Mouse (Mus musculus): ENCODE data around the gene Pax4. TPM values are rescaled to one million over a fixed set of nuclear protein-coding genes. Genes with fewer than 3 reads are reported as not detected.

Gene Pax4
- total RNA-seq, 4 experiments from 2014 or later, result not detected

DNA sequence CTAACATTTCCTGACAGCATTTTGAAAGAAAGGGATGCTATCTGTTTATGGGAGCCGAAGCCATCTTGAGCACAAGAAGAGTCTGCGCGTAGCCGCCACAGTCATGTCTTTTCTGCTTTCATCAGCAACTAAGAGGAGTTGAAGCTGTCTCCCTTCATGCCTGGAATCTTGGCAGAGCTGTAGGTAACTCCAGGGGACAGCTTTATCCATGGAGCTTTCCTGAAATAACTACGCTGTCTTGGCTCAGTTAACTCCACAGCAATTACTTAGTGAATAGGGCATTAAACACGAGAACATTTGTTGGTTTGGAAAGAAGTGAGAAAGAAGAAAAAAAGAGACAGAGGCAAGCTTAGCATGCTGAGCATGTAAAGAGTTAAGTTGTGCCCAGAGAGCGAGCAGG, 1.2 kb downstream of the Pax4 start:
- DNase-seq, result no peak

- DNase-seq, result no peak
These were observed 17.7 kb downstream of the Pax4 start for GRCm38 (mm10) chr6:28431538-28431855.

DNA sequence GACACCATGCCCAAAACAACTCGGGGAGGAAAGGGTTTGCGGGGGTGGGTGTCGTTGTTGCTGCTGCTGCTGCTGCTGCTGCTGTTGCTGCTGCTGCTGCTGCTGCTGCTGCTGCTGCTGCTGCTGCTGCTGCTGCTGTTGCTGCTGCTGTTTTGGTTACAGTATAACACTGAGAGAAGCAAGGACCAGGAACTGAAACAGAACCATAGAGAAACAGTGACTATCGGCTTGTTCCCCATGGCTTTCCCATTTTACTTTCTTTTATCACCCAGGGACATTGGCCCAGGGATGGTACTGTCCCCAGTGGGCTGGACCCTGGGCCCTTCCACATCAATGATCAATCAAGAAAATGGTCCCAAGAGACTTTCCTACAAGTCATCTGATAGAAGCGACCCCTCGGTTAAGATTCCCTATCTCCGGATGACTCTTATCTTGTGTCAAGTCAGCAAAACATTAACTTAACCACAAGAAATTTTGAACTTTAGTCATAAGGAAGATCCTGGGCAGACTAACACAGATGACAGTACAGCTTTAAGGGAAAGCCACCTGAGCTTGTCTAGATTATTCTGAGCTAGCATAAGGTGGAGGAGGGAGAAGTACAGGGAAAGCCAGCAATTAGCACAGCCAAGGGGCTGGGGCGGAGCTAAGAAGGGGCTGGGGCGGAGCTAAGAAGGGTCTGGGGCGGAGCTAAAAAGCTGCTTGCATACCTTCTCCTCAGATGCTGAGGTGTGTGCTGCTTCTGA, 18.2 kb downstream of the Pax4 start:
- DNase-seq, result no peak

DNA sequence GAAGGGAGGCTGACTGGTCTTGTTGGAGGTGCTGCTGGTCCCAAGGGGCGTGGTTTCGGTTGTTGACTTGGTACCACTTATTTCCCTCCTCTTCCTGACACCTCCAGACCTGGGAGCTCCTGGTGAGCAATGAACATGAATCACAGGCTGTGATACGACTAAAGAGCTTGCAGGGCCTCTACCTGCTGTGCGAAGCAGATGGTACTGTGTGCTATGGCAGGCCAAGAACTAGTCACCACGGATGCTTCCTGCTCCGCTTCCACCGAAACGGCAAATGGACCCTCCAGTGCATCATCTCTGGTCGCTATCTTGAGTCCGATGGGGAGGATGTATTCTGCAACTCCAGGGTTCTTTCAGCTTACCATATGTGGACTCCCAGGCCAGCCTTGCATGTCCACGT, 19.3 kb downstream of the Pax4 start:
- no peak for DNase-seq

DNA sequence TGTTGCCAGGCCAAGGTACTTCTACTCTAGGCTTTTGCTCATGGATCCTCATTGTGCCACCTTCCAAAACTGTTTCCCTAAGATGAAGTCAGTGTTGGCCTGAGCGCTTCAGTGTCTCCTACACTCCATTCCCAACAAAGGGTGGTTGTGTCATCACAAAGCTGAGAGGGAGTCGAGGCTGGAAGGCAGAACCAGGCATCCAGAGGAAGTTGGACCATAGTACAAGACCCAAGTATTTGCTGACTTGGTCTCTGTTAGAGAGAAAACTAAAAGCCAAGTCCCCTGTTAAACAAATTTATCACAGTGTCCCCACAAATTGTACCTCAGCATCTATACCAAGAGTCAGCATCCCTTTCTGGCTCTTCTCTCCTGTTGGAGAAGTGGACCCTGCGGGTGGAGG, 20.9 kb downstream of the Pax4 start, which contains the start of gene Gcc1:
TSS of gene Gcc1 (minus strand) at position 101 of the 400 bp plus-strand sequence.
- DNase-seq, result no peak

DNA sequence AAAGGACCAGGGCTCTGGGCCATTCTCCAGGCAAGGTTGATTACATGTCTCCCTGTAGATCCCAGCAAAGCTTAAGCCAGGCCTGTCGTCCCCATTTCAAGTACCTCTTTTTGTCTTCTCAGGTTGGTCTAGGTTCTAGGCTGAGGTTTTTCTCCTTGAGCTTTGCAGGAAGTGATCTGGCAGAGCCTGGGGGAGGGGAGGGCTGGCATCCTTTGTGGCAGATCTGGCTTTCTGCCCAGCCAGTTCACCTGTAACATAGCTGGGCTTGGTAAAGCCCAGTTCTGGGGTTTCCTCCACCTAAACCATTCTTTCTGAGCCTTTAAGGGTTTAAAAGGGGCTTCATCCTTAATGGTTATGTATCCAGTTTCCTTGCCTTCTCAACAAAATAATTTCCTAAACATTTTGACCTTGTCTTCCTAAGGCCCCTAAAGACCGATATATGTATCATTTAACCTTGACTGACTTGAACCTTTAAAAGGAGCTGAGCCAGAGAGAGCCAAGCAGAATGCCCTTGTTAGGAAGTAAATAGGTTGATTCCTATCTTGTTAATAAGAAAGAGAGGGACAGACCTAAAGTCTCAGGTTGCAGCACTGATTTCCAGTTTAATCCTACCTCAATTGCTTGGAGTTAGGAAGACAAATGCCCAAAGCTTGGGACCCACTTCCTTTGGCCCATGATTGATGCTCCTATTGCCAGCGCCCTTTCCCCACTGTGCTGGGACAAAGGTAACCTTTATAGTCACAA, 21.9 kb downstream of the Pax4 start, which contains the start of gene Fscn3:
TSS of gene Fscn3 (plus strand) at position 694 of the 744 bp plus-strand sequence.
- DNase-seq, result no peak

- DNase-seq, result no peak
These were observed 24.1 kb downstream of the Pax4 start for GRCm38 (mm10) chr6:28425019-28425418.

- DNase-seq, result peak; percentile 44
These were observed 25.1 kb downstream of the Pax4 start for GRCm38 (mm10) chr6:28423767-28424695.

DNA sequence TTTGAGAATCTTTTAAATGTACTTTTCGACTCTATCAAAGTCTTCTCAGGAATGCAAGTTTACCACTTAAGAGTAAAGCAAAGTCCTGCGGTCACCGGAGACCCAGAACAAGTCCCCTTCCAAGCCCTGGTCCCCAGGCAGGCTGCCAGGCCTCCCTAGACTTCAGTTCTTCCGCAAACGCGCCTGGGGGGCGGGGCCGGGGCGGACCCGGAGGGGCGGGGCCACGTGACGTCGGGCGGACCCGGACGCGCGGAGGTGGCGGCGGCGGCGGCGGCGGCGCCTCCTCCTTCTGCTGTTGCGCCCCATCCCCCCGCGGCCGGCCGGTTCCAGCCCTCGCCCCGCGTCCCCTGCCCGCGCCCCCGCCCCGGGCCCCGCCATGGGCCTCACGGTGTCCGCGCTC, 25.8 kb downstream of the Pax4 start, which contains the start of gene Arf5:
TSS of gene Arf5 (plus strand) at position 248 of the 400 bp plus-strand sequence.
- DNase-seq, result peak; percentile 88

DNA sequence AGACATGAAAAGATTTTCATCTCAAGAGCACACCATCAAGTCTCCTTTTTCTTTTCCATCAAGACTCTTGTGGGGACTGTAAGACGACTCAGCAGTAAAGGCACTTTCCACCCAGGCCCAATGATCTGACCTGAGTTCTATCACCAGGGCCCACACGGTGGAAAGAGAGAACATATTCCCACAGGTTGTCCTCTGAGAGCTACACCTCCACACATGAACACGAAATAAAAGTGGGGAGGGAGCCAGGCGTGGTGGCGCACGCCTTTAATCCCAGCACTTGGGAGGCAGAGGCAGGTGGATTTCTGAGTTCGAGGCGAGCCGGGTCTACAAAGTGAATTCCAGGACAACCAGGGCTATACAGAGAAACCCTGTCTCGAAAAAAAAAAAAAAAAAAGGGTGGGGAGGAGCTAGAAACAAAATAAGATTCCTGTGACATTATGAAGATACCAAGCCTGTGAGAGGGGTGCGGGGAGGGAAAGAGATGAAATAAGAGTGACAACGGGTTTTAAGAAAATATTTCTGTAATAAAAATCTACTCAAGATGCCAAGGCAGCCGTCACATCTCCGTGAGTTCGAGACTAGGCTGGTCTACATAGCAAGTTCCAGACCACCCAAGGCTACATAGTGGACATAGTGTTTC, 26.4 kb downstream of the Pax4 start:
- DNase-seq, result no peak

- DNase-seq, result peak; percentile 96
These were observed 27.6 kb downstream of the Pax4 start for GRCm38 (mm10) chr6:28421469-28422000.

DNA sequence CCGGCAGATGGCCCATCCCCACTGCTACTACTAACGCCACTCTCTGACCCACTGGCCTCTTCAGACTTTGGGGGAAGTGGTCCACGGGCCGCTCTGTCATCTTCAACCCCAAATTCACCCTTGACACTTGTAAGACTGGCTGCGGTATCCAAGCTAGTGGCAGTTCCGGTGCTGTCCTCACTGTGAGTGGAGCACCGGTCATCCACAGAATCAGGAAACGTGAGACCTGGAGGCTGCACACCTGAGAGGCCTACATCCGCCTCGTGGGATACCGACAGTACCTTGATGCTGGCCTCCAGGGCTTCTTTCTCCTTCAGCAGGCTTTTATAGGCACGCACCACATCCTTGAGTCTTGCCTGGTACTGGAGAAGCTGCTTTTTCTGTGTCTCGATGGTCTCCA, 28.3 kb downstream of the Pax4 start:
- no peak for DNase-seq

GRCm38 (mm10) chr6:28420361-28420760, 28.8 kb downstream of the Pax4 start:
- no peak for DNase-seq

DNA sequence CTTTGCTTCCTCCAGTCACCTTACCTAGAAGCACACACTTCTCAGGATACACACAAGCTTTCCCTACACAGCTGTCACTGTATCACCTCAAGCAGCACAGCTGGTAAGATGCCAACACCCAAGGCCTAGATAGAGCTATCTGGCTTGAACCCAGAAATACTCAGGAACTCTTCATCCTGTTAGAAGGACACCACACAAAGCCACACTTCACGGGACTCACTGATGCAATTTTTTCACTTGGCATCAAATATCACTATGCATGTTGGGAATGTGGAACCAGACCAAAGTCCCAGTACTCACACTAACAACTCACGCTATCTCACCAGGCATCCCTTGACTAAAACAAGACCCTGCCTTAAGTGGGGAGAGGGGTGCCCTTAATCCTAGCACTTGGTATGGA, 29.5 kb downstream of the Pax4 start:
- DNase-seq, result no peak

GRCm38 (mm10) chr6:28418449-28418848, 30.7 kb downstream of the Pax4 start:
- DNase-seq, result peak; percentile 76

DNA sequence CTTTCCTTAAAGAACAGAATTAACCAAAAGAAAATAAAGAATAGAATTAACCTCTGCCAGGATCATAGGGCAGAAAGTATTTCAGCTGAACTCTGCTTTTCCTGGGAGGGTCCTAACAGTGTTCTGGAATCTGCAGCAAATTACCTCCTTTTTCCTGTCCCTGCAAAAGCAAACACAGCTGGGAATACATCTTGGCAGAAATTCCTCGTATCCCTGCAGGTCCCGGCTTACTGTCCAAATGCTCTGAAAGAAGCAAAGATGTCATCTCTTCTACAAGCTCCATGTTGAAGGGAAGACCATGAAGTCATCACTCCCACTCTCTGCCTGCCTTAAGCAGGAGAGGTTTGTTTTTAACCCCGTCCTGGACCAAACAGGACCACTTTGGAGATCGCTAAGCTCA, 32.2 kb downstream of the Pax4 start:
- no peak for DNase-seq

DNA sequence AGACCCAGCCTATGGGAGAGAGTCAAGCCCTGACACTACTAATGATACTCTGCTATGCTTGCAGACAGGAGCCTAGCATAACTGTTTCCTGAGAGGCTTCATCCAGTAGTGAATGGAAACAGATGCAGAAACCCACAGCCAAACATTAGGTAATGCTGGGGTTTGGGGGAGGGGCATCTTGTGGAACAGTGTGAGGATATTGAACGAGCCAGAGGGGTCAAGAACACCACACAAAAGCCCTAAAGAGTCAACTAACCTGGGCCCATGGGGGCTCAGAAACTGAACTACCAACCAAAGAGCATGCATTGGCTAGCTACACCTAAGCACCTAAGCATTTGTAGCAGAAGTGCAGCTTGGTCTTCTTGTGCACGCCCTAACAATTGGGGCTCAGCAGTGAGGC, 37.9 kb downstream of the Pax4 start:
- DNase-seq, result no peak

DNA sequence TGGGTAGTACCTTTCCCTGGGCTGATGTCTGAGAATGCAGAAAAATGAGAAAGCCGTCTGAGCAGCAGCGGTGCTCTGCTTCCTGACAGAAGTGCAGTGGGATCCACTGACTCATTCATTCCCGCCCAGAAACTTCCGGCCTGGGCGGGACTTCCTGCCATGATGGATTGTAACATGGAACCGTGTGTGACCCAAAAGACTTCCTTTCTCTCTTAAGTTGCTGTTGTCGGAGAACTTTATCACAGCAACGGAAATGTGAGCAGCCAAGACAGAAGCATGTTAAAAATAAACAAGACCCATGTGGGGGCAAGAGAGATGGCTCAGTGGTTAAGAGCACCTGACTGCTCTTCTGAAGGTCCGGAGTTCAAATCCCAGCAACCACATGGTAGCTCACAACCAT, 39.1 kb downstream of the Pax4 start:
- DNase-seq, result no peak

DNA sequence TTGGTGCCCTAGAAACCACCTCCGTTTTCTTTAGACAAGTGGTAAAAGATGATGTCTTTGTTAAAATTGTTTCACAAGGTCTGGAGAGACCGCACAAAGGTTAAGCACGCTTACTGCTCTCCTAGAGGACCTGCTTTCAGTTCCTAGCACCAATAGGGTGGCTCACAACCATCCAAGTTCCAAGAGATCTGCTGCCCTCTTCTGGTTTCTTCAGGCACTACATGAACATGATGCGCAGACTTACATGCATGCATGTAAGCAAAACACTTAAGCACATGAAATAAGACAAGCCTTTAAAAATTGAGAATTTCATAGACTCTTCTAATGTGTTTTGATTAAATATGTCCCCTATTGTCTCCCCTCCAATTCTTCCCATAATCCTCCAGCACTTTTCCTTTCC, 49.4 kb downstream of the Pax4 start:
- no peak for DNase-seq

DNA sequence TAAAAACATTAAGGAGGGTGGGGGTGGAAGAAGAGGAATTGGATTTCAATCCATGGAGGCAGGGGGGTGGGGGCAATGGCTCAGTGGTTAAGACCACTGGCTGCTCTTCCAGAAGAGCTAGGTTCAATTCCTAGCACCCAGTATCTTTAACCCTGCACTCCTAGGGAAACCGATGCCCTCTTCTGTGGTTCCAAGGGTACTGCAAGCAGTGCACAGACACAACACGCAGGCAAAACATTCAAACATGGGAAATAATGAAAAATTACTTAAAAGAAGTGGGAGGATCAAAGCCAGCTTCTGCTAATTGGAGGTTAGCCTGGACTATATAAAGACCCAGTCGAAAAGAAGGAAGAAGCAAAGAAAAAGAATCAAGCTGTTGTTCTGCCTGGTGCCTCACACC, 50.4 kb downstream of the Pax4 start:
- DNase-seq, result no peak

DNA sequence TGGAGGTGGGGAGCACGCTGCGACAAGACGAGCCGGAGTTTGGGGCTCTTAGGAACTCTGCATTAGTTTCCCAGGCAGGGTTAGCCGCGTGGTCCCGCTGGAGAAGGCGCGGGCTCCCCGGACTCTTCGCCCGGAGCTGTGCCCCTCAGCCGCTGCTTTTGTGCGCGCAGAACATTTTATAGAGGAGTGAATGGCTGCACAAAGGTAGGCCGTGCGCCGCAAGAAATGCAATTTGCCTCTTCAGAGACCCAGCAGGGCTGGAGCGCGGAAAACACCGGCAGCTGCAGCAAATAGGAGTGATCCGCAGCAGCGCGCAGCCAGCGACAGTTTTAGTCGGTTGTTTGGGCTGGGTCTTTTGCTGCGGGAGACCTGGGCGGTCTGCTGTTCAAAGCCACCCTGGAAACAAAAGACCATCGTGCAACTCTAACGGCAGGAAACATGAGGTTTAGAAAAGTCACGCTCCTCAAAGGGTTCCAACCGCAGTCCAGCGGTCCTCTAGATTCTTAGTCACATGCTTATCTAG, 51.4 kb downstream of the Pax4 start, which contains the start of gene Zfp800:
TSS of gene Zfp800 (minus strand) at position 325 of the 523 bp plus-strand sequence.
- DNase-seq, result no peak
